Mouse (Mus musculus) ES-CJ7 (cell line): ENCODE results near the gene Tenm3.

Source experiments
- DNase-seq: peaks from one replicate; pipeline ENCODE4 v3.0.0; 2011; ENCODE audit warnings: low read depth, low spot score

Gene Tenm3

DNA sequence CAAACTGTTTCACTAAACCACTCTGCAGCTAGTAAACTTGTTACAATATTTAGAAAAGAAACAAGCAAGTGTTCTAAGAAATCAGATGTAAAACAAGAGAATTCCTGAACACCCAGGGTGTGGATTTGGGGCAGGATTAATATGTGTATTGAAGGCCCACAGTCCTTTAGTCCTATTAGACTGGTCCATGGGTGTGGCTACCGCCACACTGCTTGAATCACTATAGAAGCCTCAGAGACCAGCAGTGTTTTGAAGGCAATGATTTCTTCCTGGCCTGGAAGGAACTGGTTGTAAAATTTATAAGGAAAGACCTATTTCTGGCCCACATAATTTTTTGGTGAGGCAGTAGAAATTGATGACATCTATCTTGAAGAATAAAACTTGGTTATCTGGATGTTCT, 33.1 kb downstream of the Tenm3 start:
- peak; percentile 54 for DNase-seq

DNA sequence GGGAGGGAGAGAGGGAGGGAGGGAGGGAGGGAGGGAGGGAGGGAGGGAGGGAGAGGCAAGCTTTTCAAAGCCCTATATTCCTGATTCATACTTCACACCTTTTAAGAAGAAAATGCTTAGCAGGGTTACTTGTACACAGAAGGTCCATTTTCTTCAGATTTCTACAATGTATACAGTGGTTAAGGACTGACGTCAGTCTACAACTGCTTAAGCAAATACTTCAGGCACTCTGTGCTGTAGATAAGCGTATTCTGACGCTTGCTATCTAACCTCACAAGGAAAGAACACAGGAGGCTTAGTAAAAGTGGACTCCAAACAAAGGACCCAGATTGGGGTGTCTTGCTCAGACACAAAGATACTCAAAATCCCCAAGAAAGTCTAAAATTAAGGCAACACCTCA, 34.6 kb downstream of the Tenm3 start:
- no peak for DNase-seq

DNA sequence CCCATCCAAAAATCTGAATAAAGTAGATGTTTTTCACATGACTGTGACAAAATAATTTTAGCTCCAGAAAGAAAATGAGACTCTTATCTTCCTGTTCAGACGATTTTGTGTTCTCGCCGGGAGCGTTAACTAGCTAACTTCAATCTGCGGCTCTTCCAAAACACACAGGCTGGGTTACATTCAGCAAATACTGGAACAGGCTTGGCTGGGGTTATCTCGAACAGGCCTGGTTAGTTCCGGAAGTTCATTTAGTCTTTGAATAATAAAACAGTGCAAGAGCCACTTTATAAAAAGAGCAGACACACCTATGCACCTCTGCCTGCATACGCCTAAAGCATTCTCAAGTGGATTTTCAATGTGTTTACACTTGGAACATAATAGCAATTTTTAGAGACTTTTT, 40.7 kb downstream of the Tenm3 start:
- DNase-seq = no peak

DNA sequence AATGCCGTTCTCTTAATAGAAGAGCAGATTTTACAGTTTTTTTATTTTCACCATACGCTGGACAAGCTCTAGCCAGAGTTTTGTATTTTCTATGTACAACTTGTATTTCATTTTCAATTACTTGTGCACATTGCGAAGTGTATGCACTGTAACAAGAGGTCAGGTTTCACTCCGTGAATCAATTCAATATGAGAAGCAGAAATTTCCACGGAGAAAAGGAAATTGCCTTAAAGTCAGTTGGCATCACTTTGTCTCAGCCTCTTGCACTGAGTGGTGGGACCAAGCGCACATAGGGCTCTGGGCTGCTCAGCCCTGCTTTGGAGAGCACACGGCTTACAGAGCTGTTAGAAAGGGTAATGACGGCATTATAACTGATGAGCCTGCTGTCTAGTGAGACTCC, 41.5 kb downstream of the Tenm3 start:
- no peak for DNase-seq

DNA sequence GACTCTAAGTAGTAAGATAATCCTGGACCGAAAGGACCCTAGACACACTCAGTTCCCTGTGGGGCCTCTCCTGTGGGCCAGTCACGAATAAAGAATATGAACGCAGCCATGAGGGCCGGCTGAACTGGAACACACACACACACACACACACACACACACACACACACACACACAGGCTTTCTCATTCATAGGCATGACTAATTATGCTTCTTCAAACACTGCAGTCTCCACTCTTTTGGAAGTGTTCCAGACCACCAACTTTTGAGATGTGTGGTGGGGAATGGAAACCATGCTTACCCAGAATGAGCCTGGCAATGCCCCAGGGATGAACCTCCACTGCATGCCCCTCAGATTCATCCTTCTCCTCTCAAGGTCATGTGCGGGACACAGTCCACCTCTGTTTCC, 45.8 kb downstream of the Tenm3 start:
- no peak for DNase-seq

DNA sequence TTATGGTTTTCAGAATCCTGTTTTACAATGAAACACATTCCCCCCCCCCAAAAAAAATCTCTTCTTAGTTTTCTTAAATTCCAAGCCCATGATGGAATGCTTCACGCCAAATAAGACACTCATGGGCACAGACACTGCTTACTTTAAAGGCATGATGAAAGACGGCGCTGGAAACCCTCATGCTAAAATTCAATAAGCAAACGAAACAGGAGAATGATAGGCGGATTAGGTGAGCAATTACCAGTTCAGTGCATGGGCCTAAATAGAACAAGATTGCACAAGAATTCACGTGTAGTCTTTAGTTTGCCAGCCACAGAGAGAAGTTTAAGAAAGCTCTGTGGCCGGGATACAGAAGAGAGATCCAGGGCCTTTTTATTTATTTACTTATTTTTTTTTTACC, 49.5 kb downstream of the Tenm3 start:
- DNase-seq = no peak

DNA sequence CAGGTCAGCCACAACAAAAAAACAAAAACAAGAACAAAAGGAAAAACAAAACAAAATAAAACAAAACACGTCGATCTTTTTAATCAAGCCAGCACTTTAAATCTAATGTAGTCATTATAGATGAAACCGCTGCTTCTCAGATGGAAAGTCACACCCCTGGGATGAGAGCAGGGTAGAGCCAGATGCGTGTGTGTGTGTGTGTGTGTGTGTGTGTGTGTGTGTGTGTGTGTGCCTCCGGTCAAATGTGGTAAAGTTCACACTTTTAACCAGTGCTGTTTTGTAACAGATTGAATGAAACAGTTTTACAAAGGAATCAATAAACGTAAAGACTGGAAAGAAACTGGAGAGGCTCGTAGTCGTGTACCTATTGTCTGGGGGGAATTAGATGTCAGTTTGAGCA, 50.0 kb downstream of the Tenm3 start:
- no peak for DNase-seq

DNA sequence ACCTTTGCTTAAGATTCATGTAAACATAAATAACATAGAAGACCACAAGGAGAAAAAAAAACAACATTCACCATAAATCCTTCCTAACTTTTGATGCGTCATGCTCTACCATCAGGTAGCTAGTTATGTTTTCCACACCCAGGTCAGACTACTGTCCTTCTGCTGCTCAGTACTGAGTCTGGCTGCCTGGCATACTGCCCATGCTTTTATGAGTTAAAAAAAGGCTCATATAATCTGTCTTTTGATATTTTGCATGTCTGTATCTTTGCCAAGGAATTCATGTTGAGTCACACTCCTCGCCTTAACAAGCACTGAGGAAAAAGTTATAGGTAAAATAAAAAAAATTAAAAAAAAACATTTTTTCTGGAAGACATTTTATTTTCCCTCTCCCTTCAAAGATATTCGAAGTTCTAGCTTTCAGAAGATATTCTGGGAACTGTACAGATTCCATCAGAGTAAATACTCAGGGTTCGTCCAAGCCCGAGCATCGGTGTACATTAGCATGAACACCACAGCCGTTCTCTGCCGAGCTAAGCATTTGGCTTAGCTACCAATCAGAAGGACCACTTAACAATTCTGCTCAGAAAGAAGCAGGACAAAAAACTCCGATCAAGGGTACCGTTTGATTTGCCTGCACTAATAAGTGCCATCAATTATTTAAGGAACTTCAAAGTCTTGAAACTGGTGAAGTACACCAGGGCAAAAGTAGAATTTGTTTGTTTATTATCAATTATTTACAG, 51.0 kb downstream of the Tenm3 start:
- no peak for DNase-seq

DNA sequence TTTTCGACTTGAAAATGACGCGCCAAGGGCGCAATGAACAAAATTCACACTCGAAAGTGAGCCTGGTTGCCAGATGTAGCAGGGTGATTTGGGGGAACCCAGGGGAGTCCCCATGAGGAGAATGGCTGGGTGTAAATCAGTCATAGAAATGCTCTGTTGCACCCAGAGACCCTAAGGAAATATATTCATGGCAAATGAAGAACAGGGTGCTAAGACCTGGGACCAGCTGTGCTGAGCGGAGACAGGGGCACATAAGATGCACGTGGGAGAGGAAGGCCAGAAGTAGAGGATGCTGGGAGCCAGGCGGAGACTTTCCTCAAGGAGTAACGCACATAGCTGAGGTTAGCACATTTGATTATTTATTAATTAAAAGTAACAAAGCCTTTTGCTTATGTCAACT, 60.4 kb downstream of the Tenm3 start:
- no peak for DNase-seq

DNA sequence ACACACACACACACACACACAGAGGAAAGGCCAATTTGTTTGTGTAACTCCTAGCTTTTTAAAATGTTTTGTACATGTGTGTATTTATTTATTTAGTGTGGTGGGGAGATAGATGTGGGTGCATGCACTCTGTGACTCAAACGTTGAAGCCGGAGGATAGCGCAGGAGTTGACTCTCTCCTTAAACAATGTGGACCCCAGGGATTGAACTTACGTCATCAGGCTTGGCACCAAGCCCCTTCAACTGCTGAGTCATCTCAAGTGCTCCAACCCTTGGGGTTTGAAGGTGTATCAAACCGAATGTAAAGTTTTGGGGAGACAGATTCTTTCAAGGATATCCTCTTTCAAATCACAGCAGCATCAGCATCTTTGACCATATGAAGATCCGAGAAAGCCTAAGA, 63.1 kb downstream of the Tenm3 start:
- no peak for DNase-seq

DNA sequence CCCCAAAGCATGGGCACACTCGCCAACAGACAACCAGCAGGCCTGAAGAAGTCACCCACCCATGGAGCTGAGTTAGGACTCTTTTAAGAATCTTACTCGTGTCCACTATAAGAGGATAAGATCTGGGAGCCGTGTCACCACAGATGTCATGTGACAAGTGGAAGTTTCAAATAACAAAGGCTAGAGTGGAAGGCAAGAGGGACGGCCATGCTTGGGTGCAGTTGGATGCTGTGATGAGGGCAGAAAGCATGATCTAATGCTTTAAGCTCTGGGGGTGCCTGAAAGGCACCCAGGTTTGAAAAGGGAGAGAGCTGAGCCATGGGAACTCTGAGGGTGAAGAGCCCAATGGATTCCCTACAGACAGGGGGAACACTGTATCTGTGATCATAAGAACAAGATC, 64.6 kb downstream of the Tenm3 start:
- no peak for DNase-seq

DNA sequence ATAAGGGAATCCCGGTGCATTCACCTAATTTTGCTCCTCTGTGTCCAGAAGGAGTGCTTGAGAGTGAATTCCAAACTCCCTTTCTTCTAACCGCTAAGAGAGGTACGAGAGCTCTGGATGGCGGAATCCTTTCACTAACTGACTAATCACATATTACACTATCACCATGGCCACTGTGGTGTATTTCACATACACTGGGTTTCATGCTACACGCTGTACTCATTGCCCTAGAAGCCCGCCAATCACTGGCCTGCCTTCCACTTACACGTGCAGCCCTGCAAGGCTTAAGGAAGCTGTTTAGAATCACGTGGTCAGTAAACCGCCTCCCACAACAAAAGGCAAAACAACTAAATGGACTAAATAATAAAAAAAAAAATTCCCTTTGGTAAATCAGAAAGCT, 67.7 kb downstream of the Tenm3 start:
- DNase-seq = peak; percentile 61

DNA sequence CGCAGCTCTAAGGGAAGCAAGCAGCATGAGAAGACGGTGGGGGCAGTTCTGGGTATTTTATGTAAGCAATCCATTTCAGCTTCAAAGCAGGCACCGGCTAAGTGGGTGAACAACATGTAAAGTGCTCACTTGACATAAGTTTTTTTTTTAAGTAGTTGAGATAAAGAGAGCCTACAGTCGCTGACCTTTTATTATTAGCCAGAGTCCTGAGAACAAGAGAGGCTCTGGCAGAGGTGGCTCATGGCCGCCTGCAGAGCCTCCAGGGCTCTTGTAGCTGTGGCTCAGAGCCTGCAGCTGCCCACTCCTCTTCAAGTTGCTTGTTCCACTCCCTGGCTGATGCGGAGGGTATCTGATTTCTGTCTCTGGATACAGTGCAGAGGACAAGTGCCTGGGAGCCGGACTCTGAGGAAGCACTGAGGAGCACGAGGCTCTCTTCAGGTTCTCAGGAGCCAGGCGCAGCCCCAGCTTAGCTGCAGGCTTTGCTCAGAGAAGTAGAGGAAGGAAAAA, 68.2 kb downstream of the Tenm3 start:
- peak; percentile 25 for DNase-seq

DNA sequence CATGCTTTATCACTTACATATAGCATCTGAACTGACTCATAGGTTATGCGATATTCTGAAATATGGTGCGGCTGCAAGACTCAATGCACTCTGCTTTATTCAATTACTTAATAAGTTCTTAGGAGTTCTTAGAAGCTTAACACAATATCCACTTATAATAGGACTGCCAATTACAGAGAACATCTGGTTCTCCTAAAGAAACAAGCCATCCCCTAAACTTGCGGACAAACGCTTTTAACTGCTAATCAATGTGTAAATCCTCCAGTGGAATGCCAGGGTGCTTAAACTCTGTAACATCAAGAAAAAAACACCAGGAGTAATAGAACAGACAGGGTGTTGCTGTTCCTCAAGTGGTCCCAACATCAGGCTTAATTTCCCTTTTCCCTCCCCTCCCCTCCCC, 68.9 kb downstream of the Tenm3 start:
- DNase-seq = no peak

DNA sequence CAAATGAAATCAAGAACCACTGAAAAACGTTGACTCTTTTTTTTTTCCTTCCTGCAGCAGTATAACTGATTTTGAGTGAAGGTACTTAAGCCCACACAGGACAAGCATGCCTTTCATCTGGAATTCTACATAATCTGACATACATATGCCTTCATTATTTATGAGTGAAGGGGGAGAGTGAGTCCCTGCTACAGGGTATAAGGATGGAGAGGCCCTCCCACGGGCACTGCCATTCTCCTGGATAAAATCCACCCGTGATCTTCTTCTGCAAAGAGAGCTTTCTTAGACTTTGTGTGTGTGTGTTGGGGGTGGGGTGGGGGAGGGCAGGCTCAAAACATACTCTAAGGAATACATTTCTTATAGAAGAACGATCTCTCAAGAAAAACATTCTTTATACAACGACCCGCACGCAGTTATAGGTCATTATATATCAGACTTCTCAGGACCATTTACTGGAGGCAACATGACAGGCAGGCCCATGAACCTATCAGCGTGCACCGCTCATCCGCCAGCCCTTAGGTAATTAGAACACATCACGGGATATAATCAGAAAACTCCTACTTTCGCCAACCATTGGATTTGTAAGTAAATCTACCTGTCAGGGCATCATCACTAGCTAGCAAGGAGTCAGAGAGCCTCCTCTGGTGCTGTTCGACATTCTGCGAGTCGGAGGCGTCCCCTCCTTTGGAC, 77.1 kb downstream of the Tenm3 start:
- peak; percentile 17 for DNase-seq

DNA sequence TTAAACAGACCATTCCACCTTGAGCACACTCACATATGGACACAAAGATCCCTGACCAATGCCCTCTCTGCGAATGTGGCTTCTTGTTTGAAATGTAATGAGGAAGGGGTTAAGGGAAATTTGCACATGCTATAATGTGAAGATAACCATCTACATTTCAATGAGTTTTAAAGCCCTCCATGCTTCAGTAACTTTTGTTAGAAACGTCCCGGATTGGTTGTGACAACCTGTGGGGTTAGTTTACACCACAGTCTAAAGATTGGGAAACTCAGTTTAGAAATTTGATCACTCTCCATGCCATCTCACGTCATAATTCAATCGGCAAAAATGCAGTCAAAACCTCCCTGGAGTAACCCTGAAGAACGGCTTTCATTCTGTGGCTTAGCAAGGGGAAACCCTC, 78.5 kb downstream of the Tenm3 start:
- no peak for DNase-seq

DNA sequence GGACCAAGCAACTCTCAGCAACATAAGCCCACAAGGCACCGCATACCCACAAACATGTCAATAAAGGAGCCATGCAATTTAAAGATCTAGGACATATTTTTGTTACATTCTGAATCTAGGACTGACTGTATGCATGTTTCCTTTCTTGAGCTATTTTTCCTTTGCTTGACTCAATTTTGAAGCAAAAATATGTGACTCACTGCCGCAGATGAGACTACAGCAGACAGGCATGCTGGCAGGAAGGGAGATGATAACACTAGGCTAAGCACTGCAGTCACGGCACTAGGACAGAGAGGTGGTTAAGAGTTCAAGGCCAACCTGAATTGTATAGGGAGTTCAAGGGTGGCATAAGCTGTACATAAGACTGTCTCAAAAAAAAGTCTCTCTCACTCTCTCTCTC, 79.7 kb downstream of the Tenm3 start:
- DNase-seq = no peak

DNA sequence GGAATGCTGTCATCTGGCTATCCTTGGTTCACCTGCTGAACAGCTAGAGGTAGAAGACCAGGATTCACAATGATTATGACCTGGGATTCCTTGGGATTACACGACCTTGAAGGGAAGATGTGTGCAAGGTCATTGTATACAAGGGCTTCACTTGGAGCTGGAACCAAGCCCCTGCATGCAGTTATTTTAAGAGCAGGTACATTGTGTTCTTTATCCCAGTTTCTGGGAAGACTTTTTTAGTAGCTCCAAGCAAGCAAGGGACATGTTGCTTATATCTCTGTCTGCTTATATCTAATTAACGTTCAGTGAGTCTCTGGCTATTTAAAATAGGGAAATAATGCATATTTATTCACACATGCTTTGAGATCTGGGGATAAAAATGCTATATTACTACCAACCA, 86.9 kb downstream of the Tenm3 start:
- no peak for DNase-seq

DNA sequence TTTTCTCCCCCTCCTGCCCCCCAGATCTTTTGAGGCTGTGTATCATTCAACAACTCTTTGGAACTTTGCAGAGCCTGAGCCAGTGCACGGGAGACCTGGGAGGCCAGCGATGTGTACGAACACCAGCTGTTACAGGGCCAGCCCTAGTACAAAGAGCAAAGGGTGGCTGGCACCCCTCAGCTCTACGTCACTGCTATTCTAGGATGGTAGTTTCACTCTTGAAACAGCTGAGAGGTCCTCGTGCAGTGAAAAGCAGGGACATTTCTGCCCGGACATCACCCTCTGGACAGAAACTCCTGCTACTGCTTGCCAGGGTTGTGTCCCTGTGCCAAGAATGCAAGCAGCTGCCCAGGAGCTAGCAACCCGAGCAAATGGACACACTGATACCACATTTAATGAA, 88.3 kb downstream of the Tenm3 start:
- no peak for DNase-seq

DNA sequence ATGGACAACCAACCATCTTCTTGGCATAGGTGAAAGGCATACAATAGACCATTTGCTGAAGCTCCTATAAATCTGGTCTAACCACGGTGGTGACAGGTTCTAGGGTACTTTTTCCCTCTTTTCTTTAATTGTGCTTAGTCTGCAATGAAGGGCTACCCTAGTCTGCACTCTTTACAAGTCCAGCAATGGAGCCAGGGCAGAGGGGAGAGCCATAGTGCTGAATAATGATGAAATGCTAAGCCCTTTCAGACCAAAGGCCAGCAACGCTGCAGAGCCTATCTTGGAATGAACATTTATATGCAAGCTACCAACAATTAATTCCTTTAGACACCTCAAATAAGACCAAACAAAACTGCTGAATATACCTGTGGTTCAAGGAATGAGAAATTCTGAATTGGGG, 88.8 kb downstream of the Tenm3 start:
- no peak for DNase-seq

DNA sequence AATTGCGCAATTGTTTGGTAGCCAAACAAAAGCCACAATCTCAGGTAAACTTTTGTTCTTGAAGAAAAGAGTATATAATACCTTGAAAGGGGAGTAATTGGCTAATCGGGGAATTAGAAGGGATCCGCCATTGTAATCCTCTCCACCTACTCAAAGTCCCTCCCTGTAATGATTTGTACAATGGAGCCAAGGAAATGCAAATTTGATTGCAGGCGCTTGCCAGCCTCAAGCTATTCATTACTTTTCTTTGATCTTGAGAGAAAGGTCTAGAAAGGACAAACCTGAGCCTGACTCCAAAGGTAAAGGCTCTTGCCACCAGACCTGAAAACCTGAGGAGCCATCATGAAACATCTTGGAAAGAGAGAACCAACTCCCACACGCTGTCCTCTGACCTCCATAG, 91.8 kb downstream of the Tenm3 start:
- peak; percentile 96 for DNase-seq

DNA sequence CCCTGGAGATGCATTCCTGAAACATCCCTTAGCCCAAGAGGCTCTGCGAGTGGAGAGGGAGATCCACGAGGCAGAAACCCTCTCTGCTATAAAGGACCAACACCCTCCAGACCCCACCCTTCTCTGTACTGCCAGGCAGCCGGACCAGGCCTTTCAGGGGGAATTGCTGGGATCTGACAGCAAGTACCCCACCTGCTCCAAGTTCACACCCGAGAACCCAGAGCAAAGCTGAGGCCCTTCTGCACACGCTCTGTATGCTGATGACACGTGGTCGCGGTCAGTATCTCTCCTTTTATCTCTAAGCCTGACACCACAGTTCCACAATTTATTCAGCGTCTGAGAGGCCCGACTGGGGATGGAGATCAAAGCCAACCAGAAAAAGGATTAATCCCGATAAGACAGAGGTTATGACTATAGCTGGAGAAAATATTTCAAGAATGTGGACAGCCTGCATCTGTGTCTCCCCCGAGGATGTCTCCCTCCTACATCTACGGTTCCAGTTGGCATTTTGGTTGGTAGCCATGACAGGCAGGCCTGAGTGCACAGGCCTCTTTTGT, 95.2 kb downstream of the Tenm3 start:
- peak; percentile 43 for DNase-seq

DNA sequence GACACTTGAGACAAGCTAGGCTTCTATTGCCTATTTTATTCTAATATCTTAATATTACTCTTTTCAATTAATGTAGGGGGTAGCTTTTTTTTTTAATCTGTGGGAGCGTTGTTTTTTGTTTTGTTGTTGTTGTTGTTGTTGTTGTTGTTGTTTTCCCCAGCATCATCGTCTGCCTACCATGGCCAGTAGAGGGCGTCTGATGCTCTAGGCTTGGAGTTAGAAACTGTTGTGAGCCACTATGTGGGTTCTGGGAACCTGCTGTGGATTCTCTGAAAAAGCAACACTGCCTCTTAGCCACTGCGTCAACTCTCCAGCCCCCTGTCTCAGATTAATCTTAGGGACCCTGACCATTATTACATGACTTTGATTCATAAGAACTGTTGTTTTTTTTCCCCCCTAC, 99.8 kb downstream of the Tenm3 start:
- DNase-seq = peak; percentile 55
